Mouse (Mus musculus) bone marrow, adult 2 months (tissue): Measurements from ENCODE around the gene Tmem147.

Experiments
- CTCF ChIP-seq: fragments of 200-500 bp; IDR thresholded peaks from 2 replicates; pipeline ENCODE4 v1.5.1; 2011; ENCODE audit warnings: low read length, control low read depth; ENCODE audit not compliant: control insufficient read depth, insufficient read depth
- POLR2A ChIP-seq: fragments of 200-500 bp; IDR thresholded peaks from 2 replicates; pipeline ENCODE4 v1.6.1; 2011; ENCODE audit warnings: low read depth, mild to moderate bottlenecking, control low read depth, low read length, borderline replicate concordance; ENCODE audit not compliant: control insufficient read depth

DNA sequence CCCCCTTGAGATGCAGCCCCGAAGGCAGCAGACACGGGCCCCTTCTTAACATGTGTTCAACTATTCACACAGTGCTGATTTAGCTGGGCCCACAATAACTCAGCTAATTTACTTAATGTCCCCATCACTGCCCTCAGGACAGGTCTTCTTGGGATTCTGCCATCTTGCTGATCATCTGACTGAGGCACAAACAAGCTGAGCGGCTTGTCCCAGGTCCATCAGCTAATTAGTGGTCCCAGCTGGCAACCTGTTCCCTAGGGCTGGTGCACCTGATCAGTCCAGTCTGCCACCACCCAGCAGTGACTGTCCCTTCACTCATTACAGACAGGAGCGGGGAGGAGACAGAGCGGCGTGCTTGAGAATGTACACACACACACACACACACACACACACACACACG is 8.1 kb downstream of the Tmem147 start:
- TF ChIP-seq CTCF (no peak), POLR2A (no peak)
